ENCODE assay signal across 8 mouse cellular contexts in genomic region chr4:40702797-40703709, GRCm38 (mm10). TPM values are rescaled to one million over a fixed set of nuclear protein-coding genes. Genes with fewer than 3 reads are reported as not detected.
DNase-seq lines count a peak whose midpoint lies in the region; ATAC-seq and TF ChIP-seq lines count a peak whose summit lies in the region.

Gene Aptx (minus strand): TSS chr4:40703194.

- ATAC-seq in activated CD4-positive, CD25-positive, alpha-beta regulatory T cell, adult 4 months: peak; percentile 90
- peak; percentile 98 for ATAC-seq in megakaryocyte progenitor cell, adult 5-6 weeks (replicated peaks; ENCODE audit: poor library complexity)

- peak within 1 kb of the TSS; percentile 61 for H3K4me3 ChIP-seq in cortical plate, adult 2 months (ENCODE audit: insufficient read depth, low read length)

- peak within 1 kb of the TSS; percentile 90 for H3K27ac ChIP-seq in cortical plate, adult 2 months (ENCODE audit: insufficient read depth, low read length)

- peak; percentile 93 for DNase-seq in gastrocnemius, postnatal 10 days
- peak; percentile 99 for DNase-seq in induced T-regulatory cell, adult 2 months (ENCODE audit: low read depth)
- DNase-seq in left cerebral cortex, adult 9 months (ENCODE audit: low spot score in 2 of 2): peak; percentile 91 to 98
- DNase-seq in right cerebral cortex, postnatal 14 days: peak; percentile 94
- DNase-seq in urinary bladder, postnatal 36 days (ENCODE audit: low spot score in 2 of 2): peak; percentile 96 to 97

- TF ChIP-seq POLR2A in cortical plate, adult 2 months (IDR thresholded peaks at IDR 0.05; ENCODE audit: extremely low read depth, insufficient read depth, low read length): peak; percentile 98

- H3K4me1 ChIP-seq in cortical plate, adult 2 months (ENCODE audit: control insufficient read depth, insufficient read depth, low read length): peaks cover 2% of the 10 kb centered on the region; the same call in 1 of the 2 replicates

- TF ChIP-seq CTCF in cortical plate, adult 2 months (IDR thresholded peaks at IDR 0.05; ENCODE audit: extremely low read depth, insufficient read depth, low read length): no peak

RNA-seq across cellular contexts. Expression of gene Aptx, which starts in this region (rescaled TPM):
- polyA plus RNA-seq in activated CD4-positive, CD25-positive, alpha-beta regulatory T cell, adult 4 months (2017; shearing (Covaris generic)): 10 to 100 TPM; 29.8 to 34.2 TPM
- polyA plus RNA-seq in cortical plate, adult 2 months (2012; rRNA removed): 27.8 and 28.0 TPM in 2 replicates
- total RNA-seq in gastrocnemius, postnatal 10 days (2021): 10 to 100 TPM; 14.5 to 17.2 TPM
- 11.3 and 21.4 TPM in 2 replicates for total RNA-seq in megakaryocyte progenitor cell, adult 5-6 weeks (2015)
- total RNA-seq in megakaryocyte progenitor cell, adult 5-6 weeks (2017): 11.2 and 16.5 TPM in 2 replicates

Comparison
In these comparisons a context has a peak if more than half of its experiments do, and no peak if none do; other contexts are left out.
1. Peak in every context shown above with its lines: DNase-seq, ATAC-seq, H3K4me3 ChIP-seq and H3K27ac ChIP-seq.